Mouse (Mus musculus) MEL (cell line): Measurements from ENCODE around the gene Denr. TPM values are rescaled to one million over a fixed set of nuclear protein-coding genes. Genes with fewer than 3 reads are reported as not detected.

ENCODE experiments used
- DNase-seq: peaks from one replicate; pipeline ENCODE4 v3.0.0; 2011; ENCODE audit warnings: low read depth, low spot score
- H3K27ac ChIP-seq: 2 replicates; pipeline ENCODE4 v1.5.1; 2012; ENCODE audit warnings: low read depth, mild to moderate bottlenecking, control low read depth, low read length, moderate library complexity; ENCODE audit not compliant: control insufficient read depth
- H3K27me3 ChIP-seq, 2 experiments: fragments of 150-350 bp in 1 of 2; sonication (generic) in 1 of 2; 2 replicates each; pipeline ENCODE4 v1.6.1; 2012; ENCODE audit warnings: low read length in 2 of 2, mild to moderate bottlenecking in 2 of 2, improper control_type of control experiment in 1 of 2, moderate library complexity in 1 of 2; ENCODE audit not compliant: insufficient read depth in 2 of 2, control insufficient read depth in 1 of 2
- H3K36me3 ChIP-seq, 2 experiments: 2 replicates each; pipeline ENCODE4 v1.6.1; 2012 to 2014; ENCODE audit warnings: low read length in 2 of 2, improper control_type of control experiment in 1 of 2, inconsistent platforms in 1 of 2, mild to moderate bottlenecking in 1 of 2; ENCODE audit not compliant: insufficient read depth in 2 of 2, control insufficient read depth in 1 of 2
- H3K4me1 ChIP-seq, 2 experiments: fragments of 150-350 bp in 1 of 2; sonication (generic) in 1 of 2; 2 replicates each; pipeline ENCODE4 v1.6.1; 2012; ENCODE audit warnings: low read length in 2 of 2, improper control_type of control experiment in 1 of 2, mild to moderate bottlenecking in 1 of 2; ENCODE audit not compliant: insufficient read depth in 2 of 2, control insufficient read depth in 1 of 2
- H3K4me3 ChIP-seq, 2 experiments: fragments of 150-350 bp in 1 of 2; sonication (generic) in 1 of 2; 2 replicates each; pipeline ENCODE4 v1.5.1; 2012; ENCODE audit warnings: low read depth in 2 of 2, low read length in 2 of 2, mild to moderate bottlenecking in 2 of 2, moderate library complexity in 2 of 2, control low read depth in 1 of 2, improper control_type of control experiment in 1 of 2; ENCODE audit not compliant: control insufficient read depth in 1 of 2, insufficient read depth in 1 of 2
- H3K79me2 ChIP-seq: 2 replicates; pipeline ENCODE4 v1.6.1; 2012; ENCODE audit warnings: mild to moderate bottlenecking, low read length, moderate library complexity; ENCODE audit not compliant: control insufficient read depth, poor library complexity, insufficient read depth
- H3K9ac ChIP-seq: 2 replicates; pipeline ENCODE4 v1.6.1; 2012; ENCODE audit warnings: low read depth, mild to moderate bottlenecking, control low read depth, low read length, moderate library complexity; ENCODE audit not compliant: control insufficient read depth, poor library complexity, severe bottlenecking
- H3K9me3 ChIP-seq: fragments of 150-350 bp; sonication (generic); replicated peaks from 2 replicates; pipeline ENCODE4 v1.6.1; 2012; ENCODE audit warnings: mild to moderate bottlenecking, low read length, improper control_type of control experiment, moderate library complexity; ENCODE audit not compliant: insufficient read depth
- BHLHE40 ChIP-seq: IDR thresholded peaks from 2 replicates; pipeline ENCODE4 v1.6.1; 2012; ENCODE audit warnings: low read depth, mild to moderate bottlenecking, inconsistent platforms, low read length, improper control_type of control experiment, borderline replicate concordance
- CHD1 ChIP-seq: IDR thresholded peaks from 2 replicates; pipeline ENCODE4 v1.6.1; 2012; ENCODE audit warnings: low read depth, mild to moderate bottlenecking, inconsistent platforms, low read length, improper control_type of control experiment
- CTCF ChIP-seq, 3 experiments: IDR thresholded peaks in 2 of 3; conservative IDR thresholded peaks in 1 of 3; 2 replicates each; pipeline ENCODE4 v1.5.1; 2011 to 2012; ENCODE audit warnings: low read length in 3 of 3, low read depth in 2 of 3, mild to moderate bottlenecking in 2 of 3, improper control_type of control experiment in 1 of 3, inconsistent platforms in 1 of 3, mixed read lengths in 1 of 3, moderate library complexity in 1 of 3; ENCODE audit not compliant: control insufficient read depth in 1 of 3, insufficient read depth in 1 of 3, poor library complexity in 1 of 3, severe bottlenecking in 1 of 3
- E2F4 ChIP-seq: IDR thresholded peaks from 2 replicates; pipeline ENCODE4 v1.6.1; 2011; ENCODE audit warnings: low read depth, low read length, improper control_type of control experiment, borderline replicate concordance
- ELF1 ChIP-seq: IDR thresholded peaks from 2 replicates; pipeline ENCODE4 v1.6.1; 2014; ENCODE audit warnings: low read depth, mild to moderate bottlenecking, inconsistent platforms, low read length, improper control_type of control experiment, moderate library complexity
- EP300 ChIP-seq, 2 experiments: IDR thresholded peaks; 2 replicates each; pipeline ENCODE4 v1.6.1; 2011; ENCODE audit warnings: improper control_type of control experiment in 2 of 2, low read length in 2 of 2, low read depth in 1 of 2, mild to moderate bottlenecking in 1 of 2
- ETS1 ChIP-seq: IDR thresholded peaks from 2 replicates; pipeline ENCODE4 v1.6.1; 2012; ENCODE audit warnings: low read depth, mild to moderate bottlenecking, inconsistent platforms, low read length, improper control_type of control experiment, moderate library complexity
- GATA1 ChIP-seq: IDR thresholded peaks from 2 replicates; pipeline ENCODE4 v1.6.1; 2011; ENCODE audit warnings: low read depth, low read length, improper control_type of control experiment
- HCFC1 ChIP-seq: IDR thresholded peaks from 2 replicates; pipeline ENCODE4 v1.6.1; 2012; ENCODE audit warnings: low read depth, mild to moderate bottlenecking, inconsistent platforms, low read length, improper control_type of control experiment, moderate library complexity
- JUND ChIP-seq: IDR thresholded peaks from 2 replicates; pipeline ENCODE4 v1.6.1; 2011; ENCODE audit warnings: low read depth, mild to moderate bottlenecking, improper control_type of control experiment, low read length
- KAT2A ChIP-seq: conservative IDR thresholded peaks from 2 replicates; pipeline ENCODE4 v1.6.1; 2012; ENCODE audit warnings: low read depth, low read length, improper control_type of control experiment, inconsistent platforms
- MAFK ChIP-seq: IDR thresholded peaks from 2 replicates; pipeline ENCODE4 v1.6.1; 2011; ENCODE audit warnings: low read depth, mild to moderate bottlenecking, low read length, improper control_type of control experiment, borderline replicate concordance
- MAX ChIP-seq: IDR thresholded peaks from 2 replicates; pipeline ENCODE4 v1.6.1; 2011; ENCODE audit warnings: low read length, improper control_type of control experiment
- MAZ ChIP-seq: IDR thresholded peaks from 2 replicates; pipeline ENCODE4 v1.6.1; 2012; ENCODE audit warnings: low read depth, mild to moderate bottlenecking, inconsistent platforms, low read length, improper control_type of control experiment
- MEF2A ChIP-seq: IDR thresholded peaks from 2 replicates; pipeline ENCODE4 v1.6.1; 2014; ENCODE audit warnings: low read depth, mild to moderate bottlenecking, inconsistent platforms, low read length, improper control_type of control experiment; ENCODE audit not compliant: poor library complexity, insufficient replicate concordance, severe bottlenecking; ENCODE audit errors: extremely low read depth
- MXI1 ChIP-seq: IDR thresholded peaks from 2 replicates; pipeline ENCODE4 v1.6.1; 2011; ENCODE audit warnings: mild to moderate bottlenecking, low read depth, low read length, improper control_type of control experiment
- MYB ChIP-seq: IDR thresholded peaks from 2 replicates; pipeline ENCODE4 v1.6.1; 2011; ENCODE audit warnings: mild to moderate bottlenecking, low read depth, low read length, improper control_type of control experiment
- MYC ChIP-seq: IDR thresholded peaks from 2 replicates; pipeline ENCODE4 v1.6.1; 2011; ENCODE audit warnings: low read depth, mild to moderate bottlenecking, low read length, improper control_type of control experiment, moderate library complexity
- NELFE ChIP-seq: IDR thresholded peaks from 2 replicates; pipeline ENCODE4 v1.6.1; 2011; ENCODE audit warnings: low read depth, low read length, improper control_type of control experiment
- NRF1 ChIP-seq: IDR thresholded peaks from 2 replicates; pipeline ENCODE4 v1.6.1; 2014; ENCODE audit warnings: low read depth, mild to moderate bottlenecking, inconsistent platforms, low read length, improper control_type of control experiment, moderate library complexity; ENCODE audit not compliant: poor library complexity, insufficient read depth, severe bottlenecking
- POLR2A ChIP-seq, 2 experiments: IDR thresholded peaks; 2 replicates each; pipeline ENCODE4 v1.6.1; 2011 to 2012; ENCODE audit warnings: low read length in 2 of 2, mild to moderate bottlenecking in 2 of 2, control low read depth in 1 of 2, improper control_type of control experiment in 1 of 2, low read depth in 1 of 2, moderate library complexity in 1 of 2; ENCODE audit not compliant: control insufficient read depth in 1 of 2, insufficient read depth in 1 of 2, poor library complexity in 1 of 2
- POLR2AphosphoS2 ChIP-seq: IDR thresholded peaks from 2 replicates; pipeline ENCODE4 v1.6.1; 2011; ENCODE audit warnings: low read length, improper control_type of control experiment
- POLR2AphosphoS5 ChIP-seq: IDR thresholded peaks from 2 replicates; pipeline ENCODE4 v1.6.1; 2012; ENCODE audit warnings: low read depth, borderline replicate concordance, mild to moderate bottlenecking, inconsistent platforms, low read length, moderate library complexity, mixed read lengths
- RAD21 ChIP-seq: IDR thresholded peaks from 2 replicates; pipeline ENCODE4 v1.6.1; 2011; ENCODE audit warnings: mild to moderate bottlenecking, low read depth, low read length, improper control_type of control experiment
- SIN3A ChIP-seq: IDR thresholded peaks from 2 replicates; pipeline ENCODE4 v1.6.1; 2012; ENCODE audit warnings: low read length, improper control_type of control experiment, inconsistent platforms
- SMC3 ChIP-seq: IDR thresholded peaks from 2 replicates; pipeline ENCODE4 v1.6.1; 2011; ENCODE audit warnings: low read depth, low read length, improper control_type of control experiment
- TAL1 ChIP-seq: IDR thresholded peaks from 2 replicates; pipeline ENCODE4 v1.6.1; 2012; ENCODE audit warnings: mild to moderate bottlenecking, inconsistent platforms, low read length, moderate library complexity, mixed read lengths
- TBP ChIP-seq: IDR thresholded peaks from 2 replicates; pipeline ENCODE4 v1.8.0; 2011; ENCODE audit warnings: low read depth, low read length, improper control_type of control experiment
- TCF12 ChIP-seq: IDR thresholded peaks from 2 replicates; pipeline ENCODE4 v1.6.1; 2014; ENCODE audit warnings: low read depth, mild to moderate bottlenecking, inconsistent platforms, low read length, improper control_type of control experiment, moderate library complexity
- UBTF ChIP-seq: IDR thresholded peaks from 2 replicates; pipeline ENCODE4 v1.6.1; 2012; ENCODE audit warnings: low read depth, mild to moderate bottlenecking, inconsistent platforms, low read length, improper control_type of control experiment, moderate library complexity, borderline replicate concordance; ENCODE audit not compliant: insufficient read depth
- USF1 ChIP-seq: IDR thresholded peaks from 2 replicates; pipeline ENCODE4 v1.6.1; 2014; ENCODE audit warnings: low read depth, mild to moderate bottlenecking, inconsistent platforms, low read length, improper control_type of control experiment, moderate library complexity
- USF2 ChIP-seq, 2 experiments: IDR thresholded peaks; 2 replicates each; pipeline ENCODE4 v1.6.1; 2011 to 2012; ENCODE audit warnings: improper control_type of control experiment in 2 of 2, low read length in 2 of 2, borderline replicate concordance in 1 of 2, inconsistent platforms in 1 of 2, low read depth in 1 of 2, mild to moderate bottlenecking in 1 of 2; ENCODE audit not compliant: insufficient read depth in 1 of 2
- ZC3H11A ChIP-seq: IDR thresholded peaks from 2 replicates; pipeline ENCODE4 v1.6.1; 2012; ENCODE audit warnings: low read depth, mild to moderate bottlenecking, inconsistent platforms, low read length, improper control_type of control experiment
- ZKSCAN1 ChIP-seq: IDR thresholded peaks from 2 replicates; pipeline ENCODE4 v1.6.1; 2012; ENCODE audit warnings: low read depth, mild to moderate bottlenecking, inconsistent platforms, low read length, improper control_type of control experiment, moderate library complexity
- ZMIZ1 ChIP-seq: IDR thresholded peaks from 2 replicates; pipeline ENCODE4 v1.6.1; 2012; ENCODE audit warnings: low read depth, mild to moderate bottlenecking, inconsistent platforms, low read length, improper control_type of control experiment, moderate library complexity
- ZNF384 ChIP-seq: IDR thresholded peaks from 2 replicates; pipeline ENCODE4 v1.6.1; 2012; ENCODE audit warnings: low read depth, mild to moderate bottlenecking, inconsistent platforms, low read length, improper control_type of control experiment
- polyA plus RNA-seq, 2 experiments: library from polyadenylated mRNA; stranded (reverse) in 1 of 2; unstranded in 1 of 2; fragments of >175 nt in 1 of 2; fragments of >200 nt in 1 of 2; gene quantifications; 2 replicates each; pipeline versions ENCODE4 v1.2.1 to v1.2.4; 2012; ENCODE audit warnings: low replicate concordance in 2 of 2, low read depth in 1 of 2; ENCODE audit not compliant: insufficient read length in 2 of 2, insufficient read depth in 1 of 2, missing spikeins in 1 of 2
- total RNA-seq: library from RNA; depleted of rRNA; stranded (reverse); fragments of 300-350 nt; gene quantifications from 2 replicates; pipeline ENCODE4 v1.2.3, GENCODE M21; 2012

The Denr gene
- total and polyA plus RNA-seq, 3 experiments, result 62.4 to 323 (median 109) TPM

GRCm38 (mm10) chr5:123904059-123904672 lies 2.8 kb upstream of the Denr start:
- peak overlapping the region; percentile 43 for H3K9ac ChIP-seq
- H3K27me3 ChIP-seq, result no peaks in the 10 kb centered on the region
- peaks cover 0 to 12% of the 10 kb centered on the region in 2 experiments; a peak in 2 of 4 replicates for H3K36me3 ChIP-seq
- peak; percentile 79 for DNase-seq
- peak overlapping the region; percentile 53 to 68 for H3K4me3 ChIP-seq
- no peak overlapping the region for H3K27ac ChIP-seq
- H3K79me2 ChIP-seq, result peaks cover 21% of the 10 kb centered on the region
- H3K4me1 ChIP-seq, result peaks cover 0 to 19% of the 10 kb centered on the region in 2 experiments; a peak in 3 of 4 replicates
- no peaks in the 10 kb centered on the region for H3K9me3 ChIP-seq
- TF ChIP-seq E2F4 (no peak), MYB (no peak), TCF12 (no peak), HCFC1 (peak; percentile 61; the same call in 1 of the 2 replicates), ELF1 (peak; percentile 85), POLR2AphosphoS2 (no peak), EP300 (IDR thresholded peaks at IDR 0.05; ENCODE audit: low read depth in 1 of 2, low read length in 2 of 2) (no peak), SMC3 (peak; percentile 73), UBTF (no peak), TAL1 (no peak), MEF2A (no peak), MAFK (no peak), USF2 (IDR thresholded peaks at IDR 0.05; ENCODE audit: borderline replicate concordance in 1 of 2, insufficient read depth in 1 of 2, low read depth in 1 of 2, low read length in 2 of 2) (no peak), USF1 (peak; percentile 59), BHLHE40 (no peak), ZNF384 (no peak), CHD1 (no peak), KAT2A (no peak), MAZ (no peak), NELFE (peak; percentile 43; the same call in 1 of the 2 replicates), NRF1 (no peak), SIN3A (peak; percentile 64), ZMIZ1 (no peak), GATA1 (no peak), JUND (no peak), CTCF (IDR thresholded peaks at IDR 0.05 in 2 of 3, conservative IDR thresholded peaks at IDR 0.05 in 1 of 3; ENCODE audit: control insufficient read depth in 1 of 3, insufficient read depth in 1 of 3, low read depth in 2 of 3, low read length in 3 of 3, poor library complexity in 1 of 3, severe bottlenecking in 1 of 3) (peak; percentile 60 to 75 (median 61)), ZKSCAN1 (no peak), POLR2AphosphoS5 (no peak), TBP (0 out of 2 replicates have a peak, but pooled peaks have one; percentile 24), POLR2A (IDR thresholded peaks at IDR 0.05; ENCODE audit: control insufficient read depth in 1 of 2, insufficient read depth in 1 of 2, low read depth in 1 of 2, low read length in 2 of 2, poor library complexity in 1 of 2) (no peak), ZC3H11A (peak; percentile 35; the same call in 1 of the 2 replicates), MAX (peak; percentile 72), ETS1 (peak; percentile 33; the same call in 1 of the 2 replicates), MYC (no peak), MXI1 (peak; percentile 65), RAD21 (peak; percentile 47)
